Mouse (Mus musculus): ENCODE results near the gene Dbr1. TPM values are rescaled to one million over a fixed set of nuclear protein-coding genes. Genes with fewer than 3 reads are reported as not detected.
A peak's percentile ranks its signal among the peaks of the same experiment; 100 is the strongest.
"Not testable (repeated sequence)": the region's sequence is repeated elsewhere in the genome, so short reads cannot be mapped to it uniquely, and the experiment has no call there.

Gene Dbr1
- polyA plus RNA-seq, 1 experiment from 2014 or later, result 42.7 TPM

DNA sequence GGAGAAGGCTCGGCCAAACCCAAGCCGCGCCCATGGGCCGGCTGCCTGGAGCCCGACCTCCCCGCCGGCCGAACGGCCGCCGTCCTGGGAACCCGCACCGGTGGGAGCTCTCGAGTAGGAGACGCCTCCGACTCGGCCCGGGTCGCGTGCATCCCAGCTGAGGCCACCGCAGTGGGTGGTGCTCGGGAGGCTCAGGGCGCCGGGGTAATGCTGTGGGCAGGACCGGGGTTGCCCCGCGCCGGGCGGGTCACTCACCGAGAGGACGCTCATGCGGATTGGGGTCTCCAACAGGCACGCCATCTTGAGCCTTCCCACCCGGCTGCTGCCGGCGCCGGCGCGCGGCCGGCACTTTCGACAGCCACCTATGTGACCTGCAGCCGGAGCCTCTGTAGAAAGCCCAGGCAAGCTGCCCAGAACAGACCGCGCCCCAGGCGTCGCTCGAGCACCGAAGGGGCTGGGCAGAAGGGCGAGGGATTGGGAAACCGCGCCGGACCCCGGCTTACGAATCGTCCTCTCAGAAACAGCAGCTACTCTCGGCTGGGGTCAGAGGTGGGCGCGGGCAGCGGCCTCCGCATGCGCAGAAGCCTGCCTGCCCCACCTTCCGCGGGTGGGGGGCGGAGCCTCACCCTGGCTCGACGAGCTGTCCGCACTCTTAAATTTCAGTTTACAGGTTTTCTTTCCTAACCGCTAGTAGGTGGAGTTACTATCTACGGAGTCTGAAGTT, 7.1 kb upstream of the Dbr1 start, which contains the start of gene Armc8:
Armc8 (minus strand) TSS at position 553 of the 724 bp plus-strand sequence.
- peak within 1 kb of the TSS; percentile 100 for H3K27ac ChIP-seq
- under 1% methylated on average over 70 of the region's 70 CpGs for WGBS
- H3K4me3 ChIP-seq, result peak within 1 kb of the TSS; percentile 86
- no peaks in the 10 kb centered on the region for H3K36me3 ChIP-seq
- no peaks in the 10 kb centered on the region for H3K27me3 ChIP-seq (ENCODE audit: low read depth, poor library complexity, severe bottlenecking)
- H3K4me1 ChIP-seq, result peaks cover 20% of the 10 kb centered on the region
- no peaks in the 10 kb centered on the region for H3K9me3 ChIP-seq (replicated peaks)
- DNase-seq (ENCODE audit: low spot score), result peak; percentile 92

DNA sequence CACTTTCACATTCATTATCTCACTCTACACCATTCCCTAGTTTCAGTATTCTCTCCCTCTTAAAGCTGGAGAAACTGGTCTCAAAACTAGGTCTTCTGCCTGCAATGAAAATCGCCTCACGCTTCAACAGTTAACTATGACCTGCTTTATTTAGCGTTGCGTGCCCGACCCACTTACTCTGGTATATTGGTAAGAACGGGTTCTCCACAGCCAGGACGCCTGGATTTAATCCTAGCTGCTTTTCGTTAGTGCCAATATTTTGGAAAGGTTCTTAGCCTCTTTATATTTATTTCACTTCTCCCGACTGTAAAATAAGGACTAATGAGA, 6.6 kb upstream of the Dbr1 start:
- H3K27ac ChIP-seq, result peak overlapping the region; percentile 100
- peak overlapping the region; percentile 86 for H3K4me3 ChIP-seq
- H3K27me3 ChIP-seq (ENCODE audit: low read depth, poor library complexity, severe bottlenecking), result no peaks in the 10 kb centered on the region
- no peaks in the 10 kb centered on the region for H3K9me3 ChIP-seq (replicated peaks)
- H3K36me3 ChIP-seq, result no peaks in the 10 kb centered on the region
- WGBS, result under 1% methylated on average over 9 of the region's 9 CpGs
- no peak for DNase-seq (ENCODE audit: low spot score)
- peaks cover 16% of the 10 kb centered on the region for H3K4me1 ChIP-seq

DNA sequence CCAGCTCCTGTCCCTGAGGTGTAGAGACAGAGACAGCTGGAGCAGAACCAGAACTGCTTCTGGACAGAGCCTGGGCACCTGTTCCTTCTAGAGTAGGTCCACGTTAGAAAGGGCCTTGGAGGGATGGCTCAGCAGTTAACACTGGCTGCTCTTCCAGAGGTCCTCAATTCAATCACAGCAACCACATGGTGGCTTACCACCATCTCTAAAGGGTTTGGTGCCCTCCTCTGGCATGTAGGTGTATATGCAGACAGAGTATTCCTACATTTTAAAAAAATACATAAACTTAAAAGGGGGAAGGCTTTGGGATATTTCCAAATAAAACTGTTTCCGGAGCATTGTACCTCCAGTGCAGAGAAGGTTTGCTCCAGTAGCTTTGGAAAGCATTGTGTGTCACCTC, 5.1 kb downstream of the Dbr1 start:
- H3K27ac ChIP-seq, result no peak overlapping the region
- peaks cover 77% of the 10 kb centered on the region for H3K36me3 ChIP-seq
- H3K4me1 ChIP-seq, result peaks cover 10% of the 10 kb centered on the region
- 54% methylated on average over 2 of the region's 2 CpGs for WGBS
- no peak overlapping the region for H3K4me3 ChIP-seq
- H3K9me3 ChIP-seq (replicated peaks), result no peaks in the 10 kb centered on the region
- H3K27me3 ChIP-seq (ENCODE audit: low read depth, poor library complexity, severe bottlenecking), result no peaks in the 10 kb centered on the region
- no peak for DNase-seq (ENCODE audit: low spot score)

- no peak overlapping the region for H3K27ac ChIP-seq
- WGBS, result 30% methylated on average over 8 of the region's 8 CpGs
- H3K4me1 ChIP-seq, result no peaks in the 10 kb centered on the region
- H3K27me3 ChIP-seq (ENCODE audit: low read depth, poor library complexity, severe bottlenecking), result no peaks in the 10 kb centered on the region
- H3K36me3 ChIP-seq, result peaks cover 26% of the 10 kb centered on the region
- no peaks in the 10 kb centered on the region for H3K9me3 ChIP-seq (replicated peaks)
- peak; percentile 83 for DNase-seq (ENCODE audit: low spot score)
- H3K4me3 ChIP-seq, result no peak overlapping the region
These were observed 12.1 kb downstream of the Dbr1 start for GRCm38 (mm10) chr9:99587505-99588202.

DNA sequence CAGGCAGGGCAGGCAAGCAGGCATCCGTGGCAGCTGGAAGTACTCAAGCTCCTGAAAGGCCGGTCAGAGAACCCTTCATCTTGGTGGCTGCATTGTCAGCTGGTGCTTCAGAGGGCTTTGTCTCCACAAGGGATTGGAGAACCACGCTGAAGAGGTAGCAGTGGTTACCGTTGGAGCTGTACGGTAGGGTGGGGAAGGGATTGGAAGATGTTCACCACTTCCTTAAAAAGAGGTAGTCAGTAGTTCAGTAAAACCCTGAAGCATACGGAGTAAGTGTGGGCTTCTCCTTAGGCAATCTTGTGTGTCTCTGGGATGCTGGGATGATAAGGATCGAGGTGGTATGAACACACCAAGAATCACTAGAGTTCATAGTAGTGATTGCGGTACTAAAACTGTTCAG, 15.5 kb downstream of the Dbr1 start:
- H3K27ac ChIP-seq, result no peak overlapping the region
- no peak overlapping the region for H3K4me3 ChIP-seq
- H3K27me3 ChIP-seq (ENCODE audit: low read depth, poor library complexity, severe bottlenecking), result no peaks in the 10 kb centered on the region
- WGBS, result 73% methylated on average over 8 of the region's 8 CpGs
- no peaks in the 10 kb centered on the region for H3K36me3 ChIP-seq
- 0 out of 2 replicates have a peak, but pooled peaks cover 2% of the 10 kb centered on the region for H3K9me3 ChIP-seq (replicated peaks)
- DNase-seq (ENCODE audit: low spot score), result no peak
- H3K4me1 ChIP-seq, result no peaks in the 10 kb centered on the region

- not testable (repeated sequence) for H3K9me3 ChIP-seq (replicated peaks); H3K27ac ChIP-seq; H3K4me1 ChIP-seq; H3K36me3 ChIP-seq; H3K27me3 ChIP-seq (ENCODE audit: low read depth, poor library complexity, severe bottlenecking); H3K4me3 ChIP-seq; DNase-seq (ENCODE audit: low spot score)
- 95% methylated on average over 6 of the region's 6 CpGs for WGBS
These were observed 23.5 kb downstream of the Dbr1 start for GRCm38 (mm10) chr9:99599127-99599526.

DNA sequence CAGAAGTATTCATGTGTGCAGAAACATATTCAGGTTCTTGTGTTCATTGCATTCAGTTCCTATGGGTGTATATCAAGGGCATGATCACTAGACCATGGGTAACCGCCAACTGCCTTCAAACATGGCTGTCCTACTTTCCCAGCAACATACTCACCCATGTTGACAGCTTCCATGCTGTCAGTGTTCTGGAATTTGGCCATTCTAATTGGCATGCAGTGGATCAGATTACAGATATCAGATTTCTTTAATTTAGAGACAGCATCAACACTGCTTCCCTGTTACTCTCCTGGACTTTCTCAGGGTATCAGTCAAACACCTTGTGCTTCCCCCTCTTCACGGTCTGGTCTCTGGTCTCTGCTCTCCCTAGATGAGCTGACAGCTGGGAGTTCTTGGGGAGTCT, 28.0 kb downstream of the Dbr1 start:
- no peak for DNase-seq (ENCODE audit: low spot score)
- Histone ChIP-seq H3K4me3 (no peak overlapping the region), H3K36me3 (no peaks in the 10 kb centered on the region), H3K4me1 (peaks cover 4% of the 10 kb centered on the region), H3K27me3 (ENCODE audit: low read depth, poor library complexity, severe bottlenecking) (no peaks in the 10 kb centered on the region), H3K9me3 (replicated peaks) (no peaks in the 10 kb centered on the region), H3K27ac (no peak overlapping the region)
- WGBS, result 73% methylated on average over 2 of the region's 2 CpGs

- DNase-seq (ENCODE audit: low spot score), result no peak
- no peak within 1 kb of the TSS for H3K4me3 ChIP-seq
- no peaks in the 10 kb centered on the region for H3K36me3 ChIP-seq
- WGBS, result 60% methylated on average over 2 of the region's 2 CpGs
- H3K4me1 ChIP-seq, result no peaks in the 10 kb centered on the region
- no peaks in the 10 kb centered on the region for H3K27me3 ChIP-seq (ENCODE audit: low read depth, poor library complexity, severe bottlenecking)
- H3K9me3 ChIP-seq (replicated peaks), result no peaks in the 10 kb centered on the region
- H3K27ac ChIP-seq, result no peak within 1 kb of the TSS
These were observed 36.6 kb downstream of the Dbr1 start, which contains the start of gene A4gnt for GRCm38 (mm10) chr9:99612202-99612601. Gene A4gnt, plus strand, starts transcription at chr9:99612502.

- Histone ChIP-seq H3K27ac (no peak overlapping the region), H3K27me3 (ENCODE audit: low read depth, poor library complexity, severe bottlenecking) (no peaks in the 10 kb centered on the region), H3K36me3 (no peaks in the 10 kb centered on the region), H3K4me1 (no peaks in the 10 kb centered on the region), H3K9me3 (replicated peaks) (no peaks in the 10 kb centered on the region), H3K4me3 (no peak overlapping the region)
- DNase-seq (ENCODE audit: low spot score), result no peak
- 93% methylated on average over 8 of the region's 8 CpGs for WGBS
These were observed 44.1 kb downstream of the Dbr1 start for GRCm38 (mm10) chr9:99619688-99620087.

DNA sequence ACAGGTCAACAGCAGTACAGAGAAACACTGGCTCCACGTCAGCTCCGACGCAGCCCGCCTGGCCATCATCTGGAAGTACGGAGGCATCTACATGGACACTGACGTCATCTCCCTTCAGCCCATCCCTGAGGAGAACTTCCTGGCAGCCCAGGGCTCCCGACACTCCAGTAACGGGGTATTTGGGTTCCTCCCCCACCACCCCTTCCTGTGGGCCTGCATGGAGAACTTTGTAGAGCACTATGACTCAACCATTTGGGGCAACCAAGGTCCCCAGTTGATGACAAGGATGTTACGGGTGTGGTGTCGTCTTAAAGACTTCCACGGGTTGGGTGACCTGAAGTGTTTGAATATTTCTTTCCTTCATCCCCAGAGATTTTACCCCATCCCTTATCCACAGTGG, 44.6 kb downstream of the Dbr1 start:
- Histone ChIP-seq H3K9me3 (replicated peaks) (no peaks in the 10 kb centered on the region), H3K27ac (no peak overlapping the region)

GRCm38 (mm10) chr9:99622034-99622433, 46.4 kb downstream of the Dbr1 start:
- 87% methylated on average over 1 of the region's 1 CpGs for WGBS
- H3K36me3 ChIP-seq, result no peaks in the 10 kb centered on the region

More for the DNA sequence above, 44.6 kb downstream of the Dbr1 start:
- DNase-seq (ENCODE audit: low spot score), result no peak
- no peaks in the 10 kb centered on the region for H3K27me3 ChIP-seq (ENCODE audit: low read depth, poor library complexity, severe bottlenecking)
- no peaks in the 10 kb centered on the region for H3K36me3 ChIP-seq
- 89% methylated on average over 11 of the region's 11 CpGs for WGBS
- H3K4me3 ChIP-seq, result no peak overlapping the region
- no peaks in the 10 kb centered on the region for H3K4me1 ChIP-seq

GRCm38 (mm10) chr9:99622966-99623365, 47.4 kb downstream of the Dbr1 start:
- Histone ChIP-seq H3K9me3 (replicated peaks) (no peaks in the 10 kb centered on the region), H3K27me3 (ENCODE audit: low read depth, poor library complexity, severe bottlenecking) (no peaks in the 10 kb centered on the region), H3K27ac (no peak overlapping the region), H3K36me3 (no peaks in the 10 kb centered on the region), H3K4me1 (no peaks in the 10 kb centered on the region), H3K4me3 (no peak overlapping the region)
- WGBS, result 59% methylated on average over 2 of the region's 2 CpGs
- DNase-seq (ENCODE audit: low spot score), result no peak

More at GRCm38 (mm10) chr9:99622034-99622433, 46.4 kb downstream of the Dbr1 start:
- Histone ChIP-seq H3K4me1 (no peaks in the 10 kb centered on the region), H3K27ac (no peak overlapping the region), H3K27me3 (ENCODE audit: low read depth, poor library complexity, severe bottlenecking) (no peaks in the 10 kb centered on the region), H3K9me3 (replicated peaks) (no peaks in the 10 kb centered on the region), H3K4me3 (no peak overlapping the region)
- DNase-seq (ENCODE audit: low spot score), result no peak

DNA sequence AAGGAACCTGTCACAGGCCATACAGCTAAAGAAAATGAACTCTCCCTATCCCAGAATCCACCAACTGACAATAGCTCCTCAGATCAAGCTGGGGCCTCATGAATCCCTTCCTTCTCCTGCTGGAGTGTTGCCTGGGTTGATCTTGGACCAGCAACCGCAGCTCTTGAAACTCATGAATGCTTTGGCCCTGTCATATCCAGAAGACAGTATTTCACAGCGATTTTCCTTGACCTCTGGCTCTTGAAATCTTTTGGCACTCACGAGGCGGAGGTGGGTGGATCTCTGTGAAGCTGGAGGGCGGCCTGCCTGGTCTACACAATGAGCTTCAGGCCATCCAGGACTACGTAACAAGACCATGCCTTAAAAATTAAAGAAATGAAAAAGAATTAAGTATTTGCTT, 48.5 kb downstream of the Dbr1 start:
- Histone ChIP-seq H3K4me3 (no peak overlapping the region), H3K4me1 (peaks cover 7% of the 10 kb centered on the region), H3K27ac (no peak overlapping the region), H3K27me3 (ENCODE audit: low read depth, poor library complexity, severe bottlenecking) (no peaks in the 10 kb centered on the region), H3K36me3 (no peaks in the 10 kb centered on the region), H3K9me3 (replicated peaks) (no peaks in the 10 kb centered on the region)
- DNase-seq (ENCODE audit: low spot score), result no peak
- WGBS, result 86% methylated on average over 6 of the region's 6 CpGs
